Mouse (Mus musculus) spleen, postnatal 4 days (tissue): ENCODE results near the gene Fkbp15.

Source experiments
- DNase-seq, 2 experiments: peaks; one replicate each; pipeline ENCODE4 v3.0.0; 2022; ENCODE audit warnings: low spot score in 2 of 2

Gene Fkbp15

GRCm38 (mm10) chr4:62372818-62373520 is 12.6 kb upstream of the Fkbp15 start:
- DNase-seq, result no peak

GRCm38 (mm10) chr4:62372410-62372809 is 12.1 kb upstream of the Fkbp15 start:
- no peak for DNase-seq

- DNase-seq, result no peak
These were observed 8.7 kb upstream of the Fkbp15 start for GRCm38 (mm10) chr4:62369091-62369490.

- no peak for DNase-seq
These were observed 7.2 kb upstream of the Fkbp15 start for GRCm38 (mm10) chr4:62367586-62367985.

GRCm38 (mm10) chr4:62366291-62366690 is 5.9 kb upstream of the Fkbp15 start:
- DNase-seq, result no peak

- no peak for DNase-seq
These were observed 4.0 kb upstream of the Fkbp15 start for GRCm38 (mm10) chr4:62364299-62364698.

- DNase-seq, result no peak
These were observed 2.1 kb upstream of the Fkbp15 start for GRCm38 (mm10) chr4:62362437-62362836.

- no peak for DNase-seq
These were observed 1.6 kb upstream of the Fkbp15 start for GRCm38 (mm10) chr4:62361997-62362396.

- no peak for DNase-seq
These were observed 1.2 kb upstream of the Fkbp15 start for GRCm38 (mm10) chr4:62361571-62361970.

GRCm38 (mm10) chr4:62360805-62361455 is 582 bp upstream of the Fkbp15 start:
- no peak for DNase-seq

- DNase-seq, result no peak
These were observed 1.0 kb downstream of the Fkbp15 start for GRCm38 (mm10) chr4:62359256-62359775.

GRCm38 (mm10) chr4:62357631-62358148 is 2.7 kb downstream of the Fkbp15 start:
- DNase-seq, result no peak

- no peak for DNase-seq
These were observed 11.0 kb downstream of the Fkbp15 start for GRCm38 (mm10) chr4:62349371-62349770.

GRCm38 (mm10) chr4:62348329-62348705 is 12.0 kb downstream of the Fkbp15 start:
- no peak for DNase-seq

GRCm38 (mm10) chr4:62347605-62348328 is 12.6 kb downstream of the Fkbp15 start:
- no peak for DNase-seq

- no peak for DNase-seq
These were observed 14.5 kb downstream of the Fkbp15 start for GRCm38 (mm10) chr4:62345827-62346226.

GRCm38 (mm10) chr4:62344000-62344399 is 16.3 kb downstream of the Fkbp15 start:
- no peak for DNase-seq

GRCm38 (mm10) chr4:62338536-62338935 is 21.8 kb downstream of the Fkbp15 start:
- no peak for DNase-seq

- no peak for DNase-seq
These were observed 28.4 kb downstream of the Fkbp15 start for GRCm38 (mm10) chr4:62331977-62332376.

- no peak for DNase-seq
These were observed 31.2 kb downstream of the Fkbp15 start for GRCm38 (mm10) chr4:62328941-62329660.

- DNase-seq, result no peak
These were observed 34.2 kb downstream of the Fkbp15 start for GRCm38 (mm10) chr4:62326111-62326510.

GRCm38 (mm10) chr4:62322684-62323083 is 37.7 kb downstream of the Fkbp15 start:
- DNase-seq, result no peak
